Mouse (Mus musculus): Measurements from ENCODE around the gene Arl6ip5. TPM values are rescaled to one million over a fixed set of nuclear protein-coding genes. Genes with fewer than 3 reads are reported as not detected.

The Arl6ip5 gene
- polyA plus RNA-seq (2012; rRNA removed): 68.5 and 79.7 TPM in 2 replicates

- DNase-seq (ENCODE audit: low read depth): no peak
Measured at GRCm38 (mm10) chr6:97210191-97210961, at the start of gene Arl6ip5. TSS of gene Arl6ip5 (plus strand) at chr6:97210689.

DNA sequence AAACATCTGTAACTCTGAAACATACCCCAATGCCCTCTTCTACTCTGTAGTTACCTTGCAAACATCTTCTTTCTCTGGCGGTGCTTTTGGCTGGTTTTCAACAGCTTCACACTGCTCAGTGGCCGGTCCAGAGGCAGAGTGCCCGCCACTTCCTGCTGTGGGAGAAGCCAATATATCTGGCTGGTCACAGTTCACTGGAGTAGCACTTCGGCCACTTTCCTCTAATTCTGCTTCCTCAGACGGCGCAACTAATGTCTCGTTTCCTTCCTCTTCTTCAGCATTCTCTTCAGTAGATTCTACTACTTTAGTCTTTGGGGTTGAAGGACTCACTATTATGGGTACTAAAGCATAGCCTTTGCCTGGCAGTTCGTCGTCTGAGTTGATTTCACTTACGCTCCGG is 34.8 kb upstream of the Arl6ip5 start:
- DNase-seq (ENCODE audit: low read depth): no peak

GRCm38 (mm10) chr6:97178491-97179366 is 31.8 kb upstream of the Arl6ip5 start, which contains the start of gene Tmf1:
TSS of gene Tmf1 (minus strand) at chr6:97179122.
- peak; percentile 50 for DNase-seq (ENCODE audit: low read depth)

DNA sequence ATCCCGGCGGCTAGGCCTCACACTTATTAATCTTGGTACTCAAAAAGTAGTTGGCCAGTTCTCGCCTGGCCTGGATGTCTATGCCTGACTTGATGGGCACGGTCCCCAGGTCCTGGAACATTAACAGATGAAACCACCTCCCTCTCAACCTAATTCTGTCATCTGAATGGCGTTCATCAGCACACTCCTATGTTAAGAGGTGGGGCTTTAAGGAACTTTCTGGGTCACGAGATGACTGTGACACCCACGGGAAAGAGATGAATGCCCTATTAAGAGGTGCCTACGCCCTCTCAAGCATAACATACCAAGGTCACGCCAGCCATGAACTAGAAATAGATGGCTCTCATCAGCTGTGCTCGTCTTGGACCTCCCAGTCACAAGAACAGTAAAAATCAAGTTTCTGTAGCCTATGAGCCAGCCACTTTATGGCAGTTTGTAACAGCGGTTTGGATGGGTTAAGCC is 31.1 kb upstream of the Arl6ip5 start:
- DNase-seq (ENCODE audit: low read depth): peak; percentile 37

DNA sequence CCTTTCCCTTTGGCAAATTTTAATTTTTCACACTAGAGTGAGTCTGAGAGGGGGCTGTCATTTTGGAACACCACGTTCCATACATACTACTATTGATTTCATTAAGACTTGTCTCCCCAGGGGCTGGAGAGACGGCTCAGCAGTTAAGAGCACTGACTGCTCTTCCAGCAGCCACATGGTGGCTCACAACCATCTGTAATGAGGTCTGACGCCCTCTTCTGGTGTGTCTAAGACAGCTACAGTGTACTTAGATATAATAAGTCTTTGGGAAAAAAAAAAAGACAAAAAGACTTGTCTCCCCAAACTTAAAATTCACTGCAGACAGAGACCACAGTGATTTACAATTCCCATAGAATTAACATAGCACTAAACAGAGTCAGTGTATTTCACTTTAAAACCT is 10.1 kb upstream of the Arl6ip5 start:
- no peak for DNase-seq (ENCODE audit: low read depth)

- DNase-seq (ENCODE audit: low read depth): no peak
Measured at GRCm38 (mm10) chr6:97202477-97202876, 8.0 kb upstream of the Arl6ip5 start.

DNA sequence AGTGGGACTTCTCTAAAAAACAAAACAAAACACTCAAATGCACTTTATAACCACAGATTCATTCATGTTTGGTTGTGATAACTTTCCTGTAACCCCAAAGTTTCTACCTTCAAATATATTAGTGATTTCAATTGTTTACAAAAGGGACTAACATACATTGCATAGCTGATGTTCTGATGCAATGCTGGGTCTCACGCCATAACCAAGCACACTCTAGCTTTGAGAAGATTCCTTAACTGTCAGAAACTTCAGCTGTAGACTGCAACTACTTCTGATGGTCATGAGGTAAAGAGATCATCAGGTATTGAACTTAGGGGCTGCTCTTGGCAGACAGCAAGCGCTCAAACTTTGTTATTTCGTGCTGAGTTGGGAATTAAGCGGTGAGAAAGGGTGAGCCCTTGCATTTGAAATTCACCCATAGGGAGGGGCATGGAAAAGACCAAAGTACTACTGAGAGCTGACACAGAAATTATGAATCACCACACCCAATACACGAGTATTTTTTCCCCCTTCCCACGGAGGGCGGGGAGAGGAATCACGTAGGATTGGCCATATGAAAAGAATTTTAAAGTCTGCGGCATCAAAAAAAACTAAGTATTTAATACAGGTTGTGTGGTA is 6.1 kb upstream of the Arl6ip5 start:
- DNase-seq (ENCODE audit: low read depth): no peak

DNA sequence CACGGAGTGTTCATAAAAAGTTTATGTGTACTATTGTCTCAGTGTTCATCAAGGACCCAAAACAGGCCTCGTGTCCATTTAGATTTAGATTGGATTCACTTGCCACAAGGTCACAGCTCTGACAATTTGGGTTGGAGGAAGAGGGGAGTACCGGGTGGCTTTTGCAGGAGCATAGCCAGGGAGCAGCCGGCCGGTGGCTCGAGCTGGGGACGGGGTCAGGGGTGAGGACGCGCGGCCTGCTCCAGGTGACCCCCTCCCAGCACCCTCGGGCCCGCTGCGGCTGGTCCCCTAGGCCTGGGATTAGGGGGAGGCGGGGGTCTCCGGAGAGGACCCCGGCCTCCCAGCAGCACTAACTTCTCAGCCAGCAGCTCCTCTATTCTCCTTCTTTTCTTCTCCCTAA is 5.5 kb upstream of the Arl6ip5 start:
- DNase-seq (ENCODE audit: low read depth): no peak

GRCm38 (mm10) chr6:97205439-97205885 is 5.0 kb upstream of the Arl6ip5 start, which contains the start of gene Uba3:
TSS of gene Uba3 (minus strand) at chr6:97205647.
- peak; percentile 81 for DNase-seq (ENCODE audit: low read depth)

DNA sequence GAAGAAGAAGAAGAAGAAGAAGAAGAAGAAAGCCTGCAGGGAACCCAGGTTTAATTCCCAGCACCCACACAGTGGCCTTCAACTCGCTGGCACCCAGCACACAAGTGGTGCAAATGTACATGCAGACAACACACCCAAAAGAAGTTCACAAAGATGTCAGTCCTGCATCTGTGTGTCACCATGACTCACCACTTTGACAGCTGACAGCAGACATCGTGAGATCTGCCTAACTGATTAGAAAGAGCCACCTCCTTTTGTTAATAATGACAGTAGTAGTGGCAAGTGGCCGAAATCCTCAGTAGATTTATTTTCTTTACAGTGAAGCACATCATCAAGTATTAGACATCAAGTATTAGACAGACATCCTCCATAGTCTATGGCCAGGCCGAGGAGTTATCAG is 3.4 kb upstream of the Arl6ip5 start:
- DNase-seq (ENCODE audit: low read depth): no peak

- DNase-seq (ENCODE audit: low read depth): no peak
Measured at GRCm38 (mm10) chr6:97208406-97208805, 2.1 kb upstream of the Arl6ip5 start.

DNA sequence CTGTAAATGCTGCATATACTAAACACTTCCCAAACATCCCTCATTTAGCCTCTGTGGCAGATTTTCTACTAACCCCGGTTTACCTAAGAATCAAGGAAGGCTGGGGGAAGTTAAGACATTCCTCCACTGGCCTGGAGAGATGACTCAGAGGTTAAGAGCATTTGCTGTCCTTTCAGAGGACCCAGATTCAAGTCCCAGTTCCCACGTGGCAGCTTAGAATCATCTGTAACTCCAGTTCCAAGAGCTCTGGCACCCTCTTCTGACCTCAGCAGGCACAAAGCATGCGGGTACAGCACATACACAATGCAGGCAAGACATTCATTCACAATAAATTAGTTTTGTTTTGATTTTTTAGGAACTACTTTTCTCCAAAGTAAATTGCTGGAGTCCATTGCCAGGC is 1.3 kb upstream of the Arl6ip5 start:
- DNase-seq (ENCODE audit: low read depth): no peak

GRCm38 (mm10) chr6:97209751-97210150 is 738 bp upstream of the Arl6ip5 start:
- no peak for DNase-seq (ENCODE audit: low read depth)

DNA sequence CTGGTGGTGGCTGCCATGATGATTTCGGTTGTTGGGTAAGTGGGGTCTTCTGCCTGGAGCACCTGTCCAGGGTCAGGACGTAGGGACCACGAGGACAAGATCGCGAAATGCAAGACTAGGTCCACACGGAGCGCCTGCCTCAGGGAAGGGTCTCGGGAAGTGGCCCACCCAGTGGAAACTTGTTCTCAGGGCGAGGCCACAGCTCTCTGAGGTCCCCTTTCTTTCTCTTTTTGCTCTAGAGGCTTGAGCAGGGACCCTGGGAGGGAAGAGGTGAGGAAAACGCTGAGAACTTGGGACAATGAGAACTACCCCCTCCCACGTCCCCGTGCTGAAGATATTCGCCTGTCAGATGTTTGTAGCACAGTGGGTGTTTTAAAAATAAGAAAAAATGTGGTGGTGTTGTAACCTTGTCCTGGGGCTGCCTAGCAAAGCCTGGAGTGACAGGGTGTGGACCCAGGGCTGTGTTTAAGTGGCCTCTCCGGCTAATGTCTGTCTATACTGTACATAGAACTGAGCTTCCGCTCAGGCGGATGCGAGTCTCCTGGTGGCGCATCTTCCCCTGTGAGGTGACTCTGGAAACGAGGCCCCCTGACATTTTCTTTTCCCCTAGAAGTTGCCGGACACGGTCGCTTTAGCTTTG is 593 bp downstream of the Arl6ip5 start:
- DNase-seq (ENCODE audit: low read depth): no peak

DNA sequence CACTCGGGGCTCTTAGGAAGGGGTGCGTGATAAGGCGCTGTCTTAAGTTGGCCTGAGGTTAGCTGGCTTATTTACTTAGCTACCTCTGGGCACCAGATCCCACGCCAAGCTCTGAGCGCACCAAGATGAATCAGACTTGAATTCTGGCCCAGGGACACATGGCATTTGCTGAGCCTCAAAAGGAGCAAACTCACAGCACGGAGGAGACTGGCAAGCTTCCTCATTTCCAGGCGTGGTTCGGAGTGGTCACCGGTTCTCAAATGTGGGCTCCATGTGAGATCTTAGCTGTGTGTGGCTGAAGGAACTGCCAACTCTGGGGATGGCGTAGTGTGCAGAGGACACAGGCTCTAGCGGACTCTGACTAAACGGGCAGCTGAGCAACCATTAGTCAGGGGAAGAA is 1.5 kb downstream of the Arl6ip5 start:
- no peak for DNase-seq (ENCODE audit: low read depth)

DNA sequence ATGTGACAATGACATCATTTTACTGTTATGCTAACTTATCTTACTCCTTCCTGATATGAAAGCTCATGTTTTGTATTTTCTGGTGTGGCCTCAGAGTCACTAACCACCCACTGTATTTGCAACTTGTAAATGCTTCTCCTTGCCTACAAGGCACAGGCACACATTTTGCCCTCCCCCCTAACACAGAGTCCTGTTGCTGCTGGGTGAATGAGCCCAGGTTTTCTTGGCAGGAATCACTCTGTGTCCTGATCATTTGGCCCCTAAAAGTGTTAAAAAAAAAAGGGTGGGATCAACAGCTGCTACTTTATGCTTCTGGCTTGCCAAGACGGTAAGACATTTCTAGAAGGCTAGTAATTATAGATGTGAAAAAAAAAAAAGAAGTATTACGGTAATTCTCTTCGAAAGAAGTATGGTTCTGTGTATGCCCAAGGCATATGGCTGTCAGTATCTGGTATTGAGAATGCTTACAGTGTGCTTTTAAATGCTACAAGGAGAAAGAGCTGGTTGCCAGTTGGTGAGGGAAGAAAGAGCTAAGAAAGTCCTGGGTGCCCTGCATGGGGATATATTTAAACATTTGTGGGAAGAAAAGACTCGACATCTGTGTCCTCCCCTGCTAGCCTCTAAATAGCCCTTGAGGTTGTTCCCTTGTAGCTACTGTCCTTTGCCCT is 5.8 kb downstream of the Arl6ip5 start:
- DNase-seq (ENCODE audit: low read depth): no peak

- no peak for DNase-seq (ENCODE audit: low read depth)
Measured at GRCm38 (mm10) chr6:97220672-97221071, 10.2 kb downstream of the Arl6ip5 start.

DNA sequence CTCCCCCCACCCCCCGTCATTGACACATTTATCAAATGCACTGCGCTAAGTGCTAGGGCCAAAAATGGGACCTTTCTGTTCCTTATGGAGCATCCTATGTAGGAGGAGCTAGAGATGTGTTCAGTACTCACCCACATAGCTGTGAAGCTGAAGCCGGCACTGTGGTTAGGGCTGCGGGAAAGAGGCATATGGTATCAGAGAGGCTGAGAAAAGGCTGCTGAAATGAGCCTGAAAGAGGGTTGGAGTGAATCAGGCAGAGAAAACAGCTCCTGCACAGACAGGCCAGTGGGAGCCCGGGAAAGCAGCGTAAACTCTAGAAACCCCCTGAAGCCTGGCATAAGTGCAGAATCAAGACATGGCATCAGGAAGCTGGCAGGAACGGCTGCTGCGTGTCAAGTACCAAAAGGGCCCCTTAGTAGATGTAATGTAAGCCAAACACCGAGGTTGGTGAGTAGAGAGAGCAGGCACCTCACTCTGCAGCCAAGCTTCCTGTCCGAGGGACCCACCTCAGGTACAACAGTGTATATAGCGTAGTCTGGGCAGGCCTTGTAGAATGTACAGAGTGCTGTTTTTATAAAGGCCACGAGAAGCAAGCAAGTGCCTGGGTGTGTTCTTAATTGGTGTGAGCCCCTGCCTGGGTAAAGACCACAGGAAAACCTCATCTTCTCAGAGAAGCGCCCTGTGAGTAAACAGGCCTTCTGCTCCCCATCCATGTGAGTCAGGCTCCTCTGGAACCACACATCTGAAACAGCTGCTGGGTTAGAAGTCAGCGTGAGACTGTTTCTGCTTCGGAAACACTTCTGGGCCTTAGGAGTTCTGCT is 10.9 kb downstream of the Arl6ip5 start:
- DNase-seq (ENCODE audit: low read depth): no peak

GRCm38 (mm10) chr6:97222321-97222720 is 11.8 kb downstream of the Arl6ip5 start:
- DNase-seq (ENCODE audit: low read depth): no peak

GRCm38 (mm10) chr6:97222931-97223467 is 12.5 kb downstream of the Arl6ip5 start:
- DNase-seq (ENCODE audit: low read depth): no peak
